Mouse (Mus musculus): ENCODE data around the gene Arhgap18.

- no peak for TF ChIP-seq CTCF (IDR thresholded peaks at IDR 0.05; ENCODE audit: insufficient read depth, low read depth, low read length)
- no peak for TF ChIP-seq POLR2A (IDR thresholded peaks at IDR 0.05; ENCODE audit: insufficient read depth, low read depth, low read length)
These were observed 124.1 kb downstream of the Arhgap18 start for GRCm38 (mm10) chr10:26877309-26877708.

Measured in olfactory bulb, adult 2 months (tissue).